Mouse (Mus musculus) mature B cell (primary cell): Measurements from ENCODE around the gene Tbc1d17.

ENCODE experiments used
- in situ Hi-C: fragments of 300-500 bp; cut with MboI; formaldehyde crosslinking; loops from 2 replicates; pipeline ENCODE4 v1.14.3; 2019

Tbc1d17 gene

DNA sequence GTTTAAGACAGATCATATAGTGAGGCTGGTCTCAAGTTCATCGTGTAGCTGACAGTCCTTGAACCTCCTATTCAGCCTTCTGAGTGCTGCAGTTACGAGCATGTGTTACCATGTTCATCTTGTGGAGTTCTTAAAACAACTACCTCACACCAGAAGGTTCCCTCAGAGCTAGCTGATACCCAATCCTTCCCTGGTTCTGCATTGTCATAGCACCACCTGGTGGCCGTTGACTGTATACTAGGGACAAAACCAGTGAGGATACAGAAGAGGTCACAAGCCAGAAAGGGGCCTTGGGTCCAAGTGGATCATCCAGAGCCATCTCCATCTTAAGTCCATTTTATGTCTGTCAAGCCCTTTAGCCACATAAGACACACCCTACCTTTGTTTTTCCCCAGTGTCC, 24.0 kb downstream of the Tbc1d17 start:
- in situ Hi-C loops, result no loop called here

DNA sequence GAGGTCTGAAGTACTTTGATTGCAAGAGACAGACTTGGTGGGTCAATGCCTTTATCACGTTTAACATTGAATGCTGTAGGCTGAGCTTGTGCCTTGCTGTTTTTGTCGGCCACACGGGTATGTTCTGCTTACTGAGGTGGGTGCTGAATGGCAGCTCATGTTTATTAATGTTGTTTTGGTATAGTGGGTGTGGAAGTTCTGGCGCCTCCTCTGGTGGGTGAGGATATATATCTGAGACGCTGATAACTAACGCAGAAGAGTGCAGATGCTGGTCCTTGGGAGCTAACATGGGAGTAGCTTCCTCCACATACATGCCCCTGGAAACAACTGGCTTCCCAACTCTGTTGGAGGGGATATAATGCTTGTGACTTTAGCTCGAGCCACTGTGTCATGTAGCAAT, 25.5 kb downstream of the Tbc1d17 start:
- in situ Hi-C loops, result no loop called here

DNA sequence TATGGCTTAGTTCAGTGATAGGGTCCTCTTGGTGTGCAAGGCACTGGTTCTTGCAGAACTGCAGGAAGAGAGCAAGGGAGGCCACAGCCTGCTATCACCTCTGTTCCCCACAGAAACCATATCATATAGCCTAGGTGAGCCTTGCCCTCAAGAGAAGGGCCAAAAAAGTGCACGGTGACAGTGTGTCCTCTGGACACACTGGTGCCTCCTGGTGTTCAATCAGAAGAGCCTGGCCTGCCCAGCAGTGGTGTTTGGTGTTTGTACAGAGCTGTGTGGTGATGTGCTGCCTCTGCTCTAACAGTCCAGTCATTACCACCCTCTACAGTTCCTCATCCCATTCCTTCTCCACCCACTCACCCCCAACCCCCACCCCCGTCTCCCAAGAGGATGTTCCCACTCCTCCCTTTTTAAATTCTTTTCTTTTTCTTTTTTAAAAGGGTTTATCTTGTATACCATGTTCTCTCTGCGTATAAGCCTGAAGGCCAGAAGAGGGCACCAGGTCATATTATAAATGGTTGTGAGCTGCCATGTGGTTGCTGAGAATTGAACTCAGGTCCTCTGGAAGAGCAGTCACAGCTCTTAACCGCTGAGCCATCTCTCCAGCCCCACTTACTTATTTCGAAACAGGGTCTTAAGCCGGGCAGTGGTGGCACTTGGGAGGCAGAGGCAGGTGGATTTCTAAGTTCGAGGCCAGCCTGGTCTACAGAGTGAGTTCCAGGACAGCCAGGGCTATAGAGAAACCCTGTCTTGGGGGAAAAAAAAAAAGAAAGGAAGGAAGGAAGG, 27.0 kb downstream of the Tbc1d17 start:
- in situ Hi-C loops, result no loop called here

DNA sequence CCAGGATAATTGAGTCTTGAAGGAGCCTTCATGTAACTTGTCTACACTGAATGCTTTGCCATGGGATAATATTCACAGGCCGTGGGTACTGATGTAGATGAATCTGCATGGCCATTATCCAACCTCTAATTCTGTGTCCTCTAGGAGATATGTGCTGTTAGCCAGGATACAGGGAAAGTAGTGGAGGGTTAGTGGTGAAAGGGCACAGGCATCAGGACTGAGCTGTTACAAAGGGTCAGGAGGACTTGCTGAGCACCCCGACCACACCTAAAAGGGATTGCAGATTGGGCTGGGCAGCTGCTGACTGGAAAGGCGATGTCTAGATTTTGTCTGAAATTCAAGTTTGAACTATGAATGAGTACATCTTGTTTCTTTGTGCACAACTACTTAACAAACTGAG, 28.4 kb downstream of the Tbc1d17 start:
- in situ Hi-C loops, result no loop called here

DNA sequence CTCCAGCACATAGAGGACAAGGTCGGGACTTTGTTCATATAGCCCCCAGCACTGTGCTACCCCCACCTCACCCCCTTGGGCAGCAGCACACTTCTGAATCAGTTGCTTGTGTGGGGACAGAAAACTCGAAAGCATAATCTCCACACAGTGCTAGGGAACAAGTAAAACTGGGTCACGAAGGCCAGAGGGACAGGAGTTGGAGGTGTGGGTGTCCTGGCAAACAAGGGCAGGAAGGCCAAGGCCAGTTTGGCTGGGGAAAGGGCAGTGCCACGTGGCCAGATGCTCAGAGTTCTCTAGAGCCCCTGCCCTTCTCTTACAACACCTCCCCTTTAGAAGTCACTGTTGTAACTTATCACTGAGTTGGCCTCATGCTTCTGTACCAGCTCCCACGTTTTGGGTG, 29.0 kb downstream of the Tbc1d17 start:
- in situ Hi-C loops, result loop anchor here (10.0 kb wide), 1 partner anchor 75 kb away; the partner anchor contains the start of gene Vrk3

DNA sequence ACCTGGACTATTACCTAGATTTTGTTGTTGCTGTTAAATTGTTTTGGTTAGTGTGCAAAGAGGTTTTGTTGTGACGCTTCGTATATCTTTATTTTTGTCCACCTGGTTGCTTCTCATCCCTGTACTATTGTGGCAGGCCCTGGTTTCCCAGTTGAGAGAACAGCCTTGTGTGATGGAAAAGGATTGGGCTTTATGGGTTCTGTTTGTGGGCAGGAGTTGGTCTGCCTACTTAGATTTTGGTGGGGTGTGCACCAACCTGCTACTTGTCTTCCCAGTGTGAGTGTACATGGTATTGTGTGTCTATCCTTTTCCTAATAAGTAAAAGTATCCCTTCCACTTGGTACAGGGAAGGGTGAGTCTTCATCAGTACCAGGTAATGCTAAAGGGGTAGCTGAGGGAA, 29.5 kb downstream of the Tbc1d17 start:
- in situ Hi-C loops, result loop anchor here (10.0 kb wide), 1 partner anchor 75 kb away; the partner anchor contains the start of gene Vrk3

DNA sequence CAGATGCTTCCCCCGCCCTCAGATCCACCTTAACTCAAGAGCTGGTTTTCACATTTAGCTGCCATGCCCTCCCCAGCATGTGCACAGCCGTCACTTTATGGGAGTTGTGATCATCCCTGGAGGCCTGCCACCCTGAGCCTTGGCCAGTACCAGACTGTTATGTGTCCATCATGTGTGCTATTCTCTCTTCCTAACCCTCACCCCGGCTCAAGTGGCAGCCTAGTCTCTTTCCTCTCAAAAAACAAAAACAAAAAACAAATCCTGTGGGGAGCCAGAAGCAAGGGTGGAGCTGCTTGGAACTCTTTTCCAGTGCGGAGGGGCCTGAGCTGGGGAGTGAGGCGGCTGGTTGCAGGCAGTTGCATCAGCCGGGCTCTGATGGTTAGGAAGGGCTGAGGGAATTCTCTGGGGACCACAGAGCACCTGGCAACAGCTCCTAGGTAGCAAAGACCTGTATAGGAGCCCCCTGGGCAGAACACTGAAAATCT, 30.1 kb downstream of the Tbc1d17 start:
- in situ Hi-C loops, result loop anchor here (10.0 kb wide), 1 partner anchor 74 kb away; the partner anchor contains the start of gene Vrk3

DNA sequence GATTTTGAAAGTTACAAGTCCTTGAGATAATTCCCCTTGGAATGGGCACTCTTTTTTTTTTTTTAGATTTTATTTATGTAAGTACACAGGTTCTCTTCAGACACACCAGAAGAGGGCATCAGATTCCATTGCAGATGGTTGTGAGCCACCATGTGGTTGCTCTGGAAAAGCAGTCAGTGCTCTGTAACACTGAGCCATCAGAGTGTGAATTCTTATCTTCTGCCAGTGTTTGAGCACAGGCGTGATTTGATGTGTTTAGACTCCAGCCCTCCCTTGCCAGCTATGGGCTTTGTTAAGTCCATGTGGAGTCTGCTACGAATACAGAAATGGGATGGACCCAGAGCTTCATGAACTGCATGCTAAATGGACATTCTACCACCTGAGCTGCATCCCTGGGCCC, 30.7 kb downstream of the Tbc1d17 start:
- in situ Hi-C loops, result loop anchor here (10.0 kb wide), 1 partner anchor 73 kb away; the partner anchor contains the start of gene Vrk3

DNA sequence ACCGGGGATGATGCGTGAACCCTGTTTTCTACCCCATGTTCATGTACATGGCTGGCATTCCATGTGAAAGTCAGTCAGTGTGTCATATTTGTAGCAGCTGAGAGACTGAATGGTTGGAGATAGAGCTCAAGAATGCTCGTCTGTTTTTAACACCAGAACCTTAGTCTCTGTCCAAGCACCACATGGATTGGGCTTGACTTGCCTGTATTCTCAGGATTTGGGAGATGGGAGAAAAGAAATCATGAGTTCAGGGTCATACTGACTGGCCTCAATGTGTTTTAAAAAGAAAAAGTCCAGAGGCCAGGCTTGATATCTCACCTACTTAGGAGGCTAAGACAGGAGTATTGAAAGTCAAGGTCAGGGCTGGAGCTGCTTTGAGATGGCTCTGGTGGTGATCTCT, 31.4 kb downstream of the Tbc1d17 start:
- in situ Hi-C loops, result loop anchor here (10.0 kb wide), 1 partner anchor 73 kb away; the partner anchor contains the start of gene Vrk3

DNA sequence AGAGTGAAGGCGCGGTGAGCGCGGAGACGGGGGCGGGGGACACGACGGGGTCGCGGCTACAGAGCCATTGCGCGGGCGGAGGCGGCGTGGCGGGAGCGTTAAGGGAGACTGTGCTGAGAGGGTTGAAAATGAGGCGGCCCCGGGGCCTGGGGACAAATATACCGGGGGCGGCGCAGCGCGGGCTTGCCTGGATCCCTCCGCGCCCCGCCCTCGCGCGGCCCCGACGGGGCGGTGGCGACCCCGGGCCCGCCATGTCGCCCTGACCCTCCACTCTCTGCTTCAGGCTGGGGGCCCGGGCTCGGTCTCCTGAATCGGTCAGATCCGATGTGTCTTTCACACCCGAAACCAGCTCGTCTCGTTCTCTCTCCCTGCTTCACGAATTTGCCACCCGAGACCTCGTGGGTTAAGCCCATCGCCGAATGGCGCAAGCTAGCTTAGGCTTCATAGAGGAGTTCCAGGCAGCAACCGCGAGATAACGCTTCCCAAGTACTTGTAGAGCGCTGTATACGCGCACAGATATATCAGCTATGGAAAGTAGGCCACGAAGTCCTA, 32.3 kb downstream of the Tbc1d17 start, which contains the start of gene Atf5:
Gene Atf5 (minus strand): TSS at position 189 of the 552 bp plus-strand sequence.
- in situ Hi-C loops, result loop anchor here (10.0 kb wide), 1 partner anchor 72 kb away; the partner anchor contains the start of gene Vrk3

DNA sequence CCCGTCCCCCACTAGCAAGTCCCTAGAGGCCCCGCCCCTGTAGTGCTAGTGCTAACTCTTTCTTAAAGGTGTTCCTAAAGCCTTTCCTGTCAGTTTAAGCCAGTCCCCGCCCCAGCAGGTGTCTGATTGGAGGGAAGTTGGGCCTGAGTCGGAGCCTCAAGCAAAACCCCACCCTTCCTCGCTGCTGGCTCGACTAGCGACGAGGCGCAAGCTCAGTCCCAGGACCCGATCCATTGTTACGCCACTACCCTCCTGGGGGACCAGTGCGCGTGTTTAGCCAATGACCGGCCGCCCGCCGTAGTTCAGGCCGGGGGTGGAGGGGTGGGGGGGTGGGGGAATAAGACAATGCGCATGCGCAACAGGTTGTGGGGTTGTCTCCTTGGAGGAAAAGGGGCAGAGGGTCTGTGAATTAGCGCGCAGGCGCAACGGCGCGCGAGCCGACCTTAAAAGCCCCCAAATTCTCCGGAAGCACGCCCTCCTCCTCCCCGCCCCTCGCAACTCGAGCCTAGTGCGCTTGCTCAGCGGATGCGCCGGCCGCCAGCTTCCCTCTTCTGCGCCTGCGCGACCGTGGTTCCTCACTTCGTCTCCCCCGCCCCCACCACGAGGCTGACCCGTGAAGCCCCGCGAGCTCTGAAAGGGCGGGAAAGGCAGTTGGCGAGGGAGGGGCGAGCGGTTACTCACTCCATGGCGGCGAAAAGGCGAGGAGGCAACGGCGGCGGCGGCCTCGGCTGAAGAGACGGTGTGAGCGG, 33.0 kb downstream of the Tbc1d17 start, which contains the start of the genes Nup62 and Il4i1:
Gene Nup62 (plus strand): TSS at position 368 of the 749 bp plus-strand sequence.
Gene Il4i1 (plus strand): TSS at position 667 of the 749 bp plus-strand sequence.
- in situ Hi-C loops, result loop anchor here (10.0 kb wide), 1 partner anchor 71 kb away; the partner anchor contains the start of gene Vrk3

DNA sequence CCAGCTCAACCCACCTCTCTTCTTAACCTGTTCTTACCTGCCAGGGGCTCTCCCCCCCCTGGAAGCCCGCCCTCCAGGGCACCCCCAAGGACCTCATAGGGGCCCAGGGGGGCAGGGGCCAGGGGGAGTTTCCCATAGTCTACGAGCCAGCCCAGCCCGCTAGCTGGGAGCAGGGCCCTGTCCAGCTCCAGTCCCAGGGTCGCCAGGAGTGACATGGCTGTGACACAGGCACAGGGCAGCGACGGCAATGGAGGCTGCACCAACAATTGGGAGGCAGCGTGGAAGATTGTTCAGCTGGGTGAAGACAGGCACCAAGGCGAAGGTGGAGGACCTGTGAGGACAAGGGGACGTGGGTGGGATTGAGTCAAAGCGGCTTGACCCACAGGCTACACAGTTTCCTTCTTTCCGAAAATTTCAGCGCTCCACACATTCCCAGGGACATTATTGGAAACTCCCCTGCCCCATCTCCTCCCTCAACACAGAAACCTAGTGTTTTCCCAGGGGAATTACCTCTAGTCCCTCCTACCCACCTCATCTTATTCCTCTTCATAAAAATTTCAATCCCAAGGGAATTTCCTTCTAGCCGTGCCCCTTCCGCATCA, 33.8 kb downstream of the Tbc1d17 start:
- in situ Hi-C loops, result loop anchor here (10.0 kb wide), 1 partner anchor 70 kb away; the partner anchor contains the start of gene Vrk3

DNA sequence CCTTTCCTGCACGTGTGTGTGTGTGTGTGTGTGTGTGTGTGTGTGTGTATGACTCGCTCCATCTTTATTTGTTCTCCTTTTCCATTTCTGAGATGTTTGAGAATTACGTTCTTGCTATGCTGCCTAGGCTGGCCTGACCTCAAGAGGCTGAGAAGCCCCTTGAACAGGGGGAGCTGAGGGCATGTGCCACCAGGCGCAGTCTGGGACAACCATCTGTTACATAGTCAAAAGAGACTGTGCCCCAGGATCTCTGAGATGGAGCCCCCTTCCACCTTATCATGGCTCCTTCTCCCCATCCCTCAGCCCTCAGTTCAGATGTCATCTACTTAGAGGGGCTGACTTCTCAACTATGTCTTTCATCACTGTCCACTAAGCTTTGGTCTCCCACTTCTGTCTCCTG, 34.5 kb downstream of the Tbc1d17 start:
- in situ Hi-C loops, result loop anchor here (10.0 kb wide), 1 partner anchor 70 kb away; the partner anchor contains the start of gene Vrk3

DNA sequence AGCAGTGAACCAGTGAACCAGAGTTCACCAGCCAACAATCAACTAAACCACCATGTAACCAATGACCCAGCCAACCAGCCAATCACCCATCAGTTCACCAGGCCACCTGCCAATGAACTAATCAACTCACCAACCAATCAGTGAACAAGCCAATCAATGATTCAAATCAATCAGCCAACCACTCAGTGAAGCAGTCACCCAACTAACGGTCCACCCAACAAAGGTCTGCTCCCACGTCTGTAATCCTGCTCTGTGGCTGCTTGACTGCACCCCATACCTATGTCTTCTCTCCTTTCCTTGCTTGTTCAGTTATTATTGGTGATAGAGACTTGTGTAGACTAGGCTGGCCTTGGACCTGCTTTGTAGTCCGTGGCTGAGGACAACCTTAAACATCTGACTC, 34.9 kb downstream of the Tbc1d17 start:
- in situ Hi-C loops, result loop anchor here (10.0 kb wide), 1 partner anchor 69 kb away; the partner anchor contains the start of gene Vrk3

DNA sequence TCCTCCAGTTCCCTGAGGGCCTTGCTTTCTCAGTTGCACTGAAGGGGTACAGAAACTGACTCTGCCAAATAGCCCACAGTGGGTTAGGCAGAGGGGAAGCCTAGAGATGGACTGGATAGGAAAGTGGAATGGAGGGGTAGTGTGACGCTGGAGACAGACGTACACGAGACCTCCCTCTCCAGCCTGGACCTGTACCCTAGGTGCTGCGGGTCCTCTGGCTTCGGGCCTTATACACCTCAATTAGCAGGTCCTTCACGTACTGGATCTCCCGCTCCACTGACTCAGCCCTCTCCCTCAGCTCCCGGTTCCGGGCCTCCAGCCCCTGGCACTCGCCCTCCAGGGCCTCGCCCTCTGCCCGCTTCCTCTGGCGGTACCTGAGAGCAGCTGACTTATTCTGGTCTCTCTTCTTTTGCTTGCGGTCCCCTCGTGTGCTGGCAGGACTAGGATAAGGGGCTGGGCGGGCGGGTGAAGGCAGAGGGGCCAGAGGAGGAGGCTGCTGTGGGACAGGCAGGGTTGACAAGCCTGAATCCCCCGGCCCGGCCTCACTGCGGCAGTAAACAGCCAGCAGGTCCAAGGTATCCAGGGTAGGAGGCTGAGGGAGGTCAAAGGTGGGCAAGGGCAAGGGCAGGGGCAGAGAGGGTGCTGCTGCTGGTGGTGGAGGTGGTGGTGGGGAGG, 36.1 kb downstream of the Tbc1d17 start:
- in situ Hi-C loops, result loop anchor here (10.0 kb wide), 1 partner anchor 68 kb away; the partner anchor contains the start of gene Vrk3

DNA sequence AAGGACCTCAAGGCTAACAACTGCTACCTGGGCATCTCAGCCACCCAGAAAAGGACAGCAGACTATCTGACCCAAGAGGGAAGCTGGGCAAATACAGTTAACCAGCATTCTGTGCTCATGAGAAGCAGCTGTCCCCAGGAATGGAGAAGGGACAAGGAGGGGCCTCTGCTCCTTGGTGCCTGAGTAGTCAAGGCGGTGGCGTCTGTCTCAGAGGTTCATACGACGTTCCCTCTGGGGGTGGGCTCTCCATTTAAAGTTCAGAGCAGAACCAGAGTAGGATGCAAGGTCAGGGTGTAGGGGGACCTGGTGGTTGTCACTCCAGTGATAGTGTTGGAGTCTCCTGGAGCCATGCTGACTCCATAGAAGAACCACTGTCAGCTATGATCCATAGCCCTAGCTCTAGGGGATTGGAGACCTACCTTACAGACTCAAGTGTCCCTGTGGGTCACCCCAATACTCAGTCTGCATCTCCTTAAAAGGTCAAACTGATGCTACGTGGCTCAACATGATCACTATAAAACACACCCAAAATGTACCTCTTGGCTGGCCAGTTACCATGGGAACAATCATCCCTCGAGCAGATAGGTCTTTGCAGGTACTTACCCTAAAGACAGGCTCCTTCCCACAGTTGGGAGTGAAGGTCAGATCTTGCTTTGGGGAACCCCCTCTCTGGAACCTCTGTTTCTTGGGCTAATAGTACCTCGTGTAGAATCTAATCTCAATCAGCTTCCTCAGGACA, 37.9 kb downstream of the Tbc1d17 start:
- in situ Hi-C loops, result loop anchor here (10.0 kb wide), 1 partner anchor 66 kb away; the partner anchor contains the start of gene Vrk3

DNA sequence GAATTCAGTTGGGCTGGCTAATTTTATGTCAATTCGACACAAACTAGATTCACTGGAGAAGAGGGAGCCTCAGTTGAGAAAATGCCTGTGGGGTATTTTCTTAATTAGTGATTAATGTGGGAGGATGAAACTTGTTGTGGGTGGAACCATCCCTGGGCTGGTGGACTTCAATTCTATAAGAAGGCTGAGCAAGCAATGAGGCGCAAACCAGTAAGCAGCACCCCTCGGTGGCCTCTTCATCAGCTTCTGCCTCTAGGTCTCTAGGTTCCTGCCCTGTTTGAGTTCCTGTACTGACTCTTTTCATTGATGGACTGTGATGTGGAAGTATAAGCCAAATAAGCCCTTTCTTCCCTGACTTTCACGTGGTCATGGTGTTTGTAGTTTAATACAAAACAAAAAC, 38.5 kb downstream of the Tbc1d17 start:
- in situ Hi-C loops, result loop anchor here (10.0 kb wide), 1 partner anchor 66 kb away; the partner anchor contains the start of gene Vrk3

DNA sequence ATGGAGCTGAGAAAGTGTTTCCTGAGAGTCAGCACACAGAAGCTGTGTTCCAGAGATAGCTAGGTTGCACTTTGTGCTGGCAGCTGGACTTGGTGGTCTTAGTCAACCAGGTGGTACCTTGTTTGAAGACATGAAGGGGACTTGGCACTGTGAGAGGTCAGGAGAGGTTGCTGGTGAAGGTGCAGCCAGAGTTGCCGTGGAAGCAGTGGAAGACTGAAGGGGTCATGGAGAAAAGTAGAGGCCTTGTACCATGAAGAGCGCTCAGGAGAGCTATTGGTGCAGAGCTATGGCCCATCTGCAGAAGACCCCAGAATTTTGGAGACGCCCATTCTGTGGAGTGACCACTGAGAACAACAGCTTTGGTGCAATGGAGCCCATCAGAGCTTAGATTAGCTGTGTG, 39.4 kb downstream of the Tbc1d17 start:
- in situ Hi-C loops, result no loop called here

DNA sequence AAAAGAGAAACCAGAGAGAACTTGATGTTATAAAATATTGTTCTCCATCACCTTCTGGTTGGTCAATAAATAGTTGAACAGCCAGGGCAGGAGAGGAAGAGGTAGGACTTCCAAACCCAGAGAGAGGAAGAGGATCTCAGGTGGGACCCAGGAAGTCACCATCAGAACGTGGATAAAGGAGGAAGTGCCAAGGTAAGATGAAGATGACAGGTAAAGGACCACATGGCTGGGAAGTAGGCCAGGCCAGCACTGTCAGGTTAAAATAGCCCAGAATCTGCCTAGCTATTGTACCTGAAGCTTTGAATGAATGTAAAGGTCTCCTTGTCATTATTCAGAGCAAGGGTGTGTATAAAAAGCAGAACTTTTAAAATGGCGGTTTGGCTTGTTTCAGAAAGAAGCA, 40.0 kb downstream of the Tbc1d17 start:
- in situ Hi-C loops, result no loop called here

DNA sequence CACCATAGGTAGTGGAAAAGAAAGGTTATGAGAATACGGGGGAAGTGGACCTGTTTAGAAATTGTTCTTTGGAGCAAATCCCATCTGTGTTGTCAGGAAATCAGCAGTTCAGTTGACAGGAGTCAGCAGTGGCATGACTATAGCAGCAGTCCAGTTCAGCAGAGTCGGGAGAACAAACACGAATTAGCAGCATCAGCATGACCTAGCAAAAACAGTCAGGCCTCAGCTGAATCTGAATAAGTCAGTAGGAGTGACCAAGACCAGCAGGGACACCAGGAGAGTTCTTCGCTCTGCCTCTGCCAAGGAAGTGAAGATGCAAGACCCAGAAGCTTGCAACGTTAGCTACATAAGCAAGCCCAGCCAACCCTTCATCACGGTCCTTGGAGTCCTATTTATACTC, 56.1 kb downstream of the Tbc1d17 start:
- in situ Hi-C loops, result no loop called here
